ENCODE assay signal across 29 mouse cellular contexts in the genomic region with DNA sequence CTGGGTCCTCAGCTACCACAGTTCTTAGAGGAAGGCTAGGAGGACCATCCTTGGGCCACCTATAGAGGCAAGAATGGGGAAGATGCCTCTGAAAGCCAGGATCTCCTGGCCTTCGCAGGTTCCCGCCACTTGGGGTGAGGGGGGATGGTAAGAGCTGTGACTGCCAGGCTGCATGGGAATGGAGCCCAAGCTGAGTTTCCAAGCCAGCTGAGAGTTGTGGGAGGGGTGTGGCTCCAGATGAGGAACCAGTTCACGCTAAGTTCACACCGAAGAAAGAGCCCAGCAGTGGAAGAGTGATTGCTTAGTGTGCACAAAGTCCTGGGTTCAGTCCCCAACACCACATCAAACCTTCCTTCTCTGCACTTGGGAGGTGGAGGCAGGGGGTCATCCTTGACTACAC. TPM values are rescaled to one million over a fixed set of nuclear protein-coding genes. Genes with fewer than 3 reads are reported as not detected.
DNase-seq lines count a peak whose midpoint lies in the region; ATAC-seq and TF ChIP-seq lines count a peak whose summit lies in the region.
"Had no signal": no experiment of that assay in that cellular context is flagged by ENCODE, and none has a peak within 500 bp of the region (broad histone marks: within the 10 kb centered on the region; RNA-seq: fewer than 3 reads in every experiment).

No protein-coding gene starts in this region.

- no peak for TF ChIP-seq CTCF in E14TG2a.4 (conservative IDR thresholded peaks at IDR 0.05; ENCODE audit: low read length)

- H3K9ac ChIP-seq in heart, embryonic 13.5 days: no peak overlapping the region; the same call in 1 of the 2 replicates
- H3K9ac ChIP-seq: hindbrain, embryonic 15.5 days; liver, embryonic 14.5 days; midbrain, embryonic 12.5 days; neural tube, embryonic 12.5 days had no signal

- DNase-seq in heart, embryonic 10.5 days (ENCODE audit: low spot score): no peak
- peak; percentile 14 for DNase-seq in 3T3-L1 (ENCODE audit: low read depth, low spot score)
- peak; percentile 70 for DNase-seq in adipocyte (ENCODE audit: low spot score)
- no peak for DNase-seq in thymus, postnatal 25 days
- DNase-seq in embryonic facial prominence, embryonic 10.5 days (ENCODE audit: low spot score): no peak
- DNase-seq: adrenal gland, postnatal 36 days; cerebellum, adult 18-20 months; cerebellum, postnatal 14 days; gastrocnemius, postnatal 10 days; kidney, adult 18-20 months; kidney, postnatal 4 days; liver; lung, adult 2 months; right cerebral cortex, adult 18-20 months; spleen, adult 18-20 months; thymus, postnatal 14 days had no signal

- no peaks in the 10 kb centered on the region for H3K9me3 ChIP-seq in heart, embryonic 13.5 days
- H3K9me3 ChIP-seq in heart, embryonic 10.5 days: no peaks in the 10 kb centered on the region
- no peaks in the 10 kb centered on the region for H3K9me3 ChIP-seq in E14TG2a.4 (ENCODE audit: low read length)
- H3K9me3 ChIP-seq in embryonic facial prominence, embryonic 10.5 days: no peaks in the 10 kb centered on the region
- H3K9me3 ChIP-seq: forebrain, embryonic 13.5 days; heart, embryonic 15.5 days; hindbrain, embryonic 10.5 days; hindbrain, embryonic 15.5 days; midbrain, embryonic 12.5 days; neural tube, embryonic 12.5 days had no signal

- H3K4me2 ChIP-seq in heart, embryonic 13.5 days: peak overlapping the region; percentile 69
- H3K4me2 ChIP-seq: forebrain, embryonic 13.5 days; hindbrain, embryonic 15.5 days had no signal

- WGBS in heart, embryonic 13.5 days: 65% methylated on average over 4 of the region's 4 CpGs
- 71% methylated on average over 4 of the region's 4 CpGs for WGBS in heart, embryonic 10.5 days
- 80% methylated on average over 4 of the region's 4 CpGs for WGBS in embryonic facial prominence, embryonic 10.5 days

- H3K4me1 ChIP-seq in heart, embryonic 13.5 days: peaks cover 26% of the 10 kb centered on the region
- H3K4me1 ChIP-seq in heart, embryonic 10.5 days: peaks cover 31% of the 10 kb centered on the region
- H3K4me1 ChIP-seq in E14TG2a.4 (replicated peaks; ENCODE audit: low read depth, low read length): peaks cover 82% of the 10 kb centered on the region
- peaks cover 13% of the 10 kb centered on the region for H3K4me1 ChIP-seq in embryonic facial prominence, embryonic 10.5 days
- H3K4me1 ChIP-seq: forebrain, embryonic 13.5 days; hindbrain, embryonic 15.5 days had no signal

- H3K36me3 ChIP-seq in heart, embryonic 13.5 days: no peaks in the 10 kb centered on the region
- no peaks in the 10 kb centered on the region for H3K36me3 ChIP-seq in heart, embryonic 10.5 days
- no peaks in the 10 kb centered on the region for H3K36me3 ChIP-seq in E14TG2a.4 (ENCODE audit: insufficient read depth, low read length)
- no peaks in the 10 kb centered on the region for H3K36me3 ChIP-seq in embryonic facial prominence, embryonic 10.5 days (replicated peaks)
- H3K36me3 ChIP-seq: heart, embryonic 15.5 days; hindbrain, embryonic 10.5 days; hindbrain, embryonic 15.5 days; midbrain, embryonic 12.5 days; neural tube, embryonic 12.5 days had no signal

- H3K27ac ChIP-seq in heart, embryonic 13.5 days (replicated peaks): no peak overlapping the region
- H3K27ac ChIP-seq in heart, embryonic 10.5 days: no peak overlapping the region
- H3K27ac ChIP-seq in embryonic facial prominence, embryonic 10.5 days (replicated peaks): no peak overlapping the region
- H3K27ac ChIP-seq: forebrain, embryonic 13.5 days; hindbrain, embryonic 10.5 days; hindbrain, embryonic 15.5 days; kidney, postnatal 0 days; liver, embryonic 14.5 days; midbrain, embryonic 12.5 days; neural tube, embryonic 12.5 days had no signal

- H3K27me3 ChIP-seq in heart, embryonic 13.5 days (replicated peaks): no peaks in the 10 kb centered on the region
- peaks cover 9% of the 10 kb centered on the region; the same call in 1 of the 2 replicates for H3K27me3 ChIP-seq in heart, embryonic 10.5 days (ENCODE audit: insufficient read depth, poor library complexity, severe bottlenecking)
- H3K27me3 ChIP-seq in E14TG2a.4 (ENCODE audit: insufficient read depth, low read length): peaks cover 12% of the 10 kb centered on the region; the same call in 1 of the 2 replicates
- H3K27me3 ChIP-seq in embryonic facial prominence, embryonic 10.5 days (replicated peaks; ENCODE audit: low read depth, poor library complexity, severe bottlenecking): peaks cover 26% of the 10 kb centered on the region
- H3K27me3 ChIP-seq: heart, embryonic 15.5 days; hindbrain, embryonic 15.5 days had no signal

- no peak for ATAC-seq in heart, embryonic 13.5 days (ENCODE audit: extremely low read depth, insufficient number of reproducible peaks, low FRiP score, low TSS enrichment)
- ATAC-seq: activated CD4-positive, CD25-positive, alpha-beta regulatory T cell, adult 4 months; forebrain, embryonic 13.5 days; inflammation-experienced regulatory T-cells, adult 6 months had no signal

- H3K4me3 ChIP-seq in heart, embryonic 13.5 days: no peak overlapping the region
- H3K4me3 ChIP-seq in heart, embryonic 10.5 days: no peak overlapping the region
- H3K4me3 ChIP-seq in E14TG2a.4 (replicated peaks; ENCODE audit: low read length): peak overlapping the region; percentile 71
- no peak overlapping the region for H3K4me3 ChIP-seq in embryonic facial prominence, embryonic 10.5 days
- H3K4me3 ChIP-seq: forebrain, embryonic 13.5 days; hindbrain, embryonic 15.5 days; midbrain, embryonic 12.5 days; myocyte; neural tube, embryonic 12.5 days had no signal

RNA-seq across cellular contexts. Expression of a gene that starts 22.2 kb away (rescaled TPM):
- 5.7 and 6.8 TPM in 2 replicates for polyA plus RNA-seq in heart, embryonic 13.5 days (2015; fragmentation: Nextera tagmentation; extraction: Ambion mirVana)
- 7.5 and 8.0 TPM in 2 replicates for polyA plus RNA-seq in heart, embryonic 10.5 days (2016; fragmentation: Nextera tagmentation; extraction: Ambion mirVana)
- 3.1 and 4.8 TPM in 2 replicates for polyA plus RNA-seq in embryonic facial prominence, embryonic 10.5 days (2016; fragmentation: Nextera tagmentation; extraction: Ambion mirVana)

RNA-seq across cellular contexts. Expression of a gene that starts 24.8 kb away (rescaled TPM):
- polyA plus RNA-seq in heart, embryonic 13.5 days (2015; fragmentation: Nextera tagmentation; extraction: Ambion mirVana): 0.17 and 0.27 TPM in 2 replicates
- 0.28 and 0.48 TPM in 2 replicates for polyA plus RNA-seq in heart, embryonic 10.5 days (2016; fragmentation: Nextera tagmentation; extraction: Ambion mirVana)
- polyA plus RNA-seq in embryonic facial prominence, embryonic 10.5 days (2016; fragmentation: Nextera tagmentation; extraction: Ambion mirVana): 0.43 and 0.47 TPM in 2 replicates
- polyA plus RNA-seq: activated CD4-positive, CD25-positive, alpha-beta regulatory T cell, adult 4 months; inflammation-experienced regulatory T-cells, adult 6 months had no signal

RNA-seq across cellular contexts. Expression of a gene that starts 24.9 kb away (rescaled TPM):
- 21.4 and 23.8 TPM in 2 replicates for polyA plus RNA-seq in heart, embryonic 13.5 days (2015; fragmentation: Nextera tagmentation; extraction: Ambion mirVana)
- polyA plus RNA-seq in heart, embryonic 10.5 days (2016; fragmentation: Nextera tagmentation; extraction: Ambion mirVana): 26.5 and 26.8 TPM in 2 replicates
- 27.9 and 29.2 TPM in 2 replicates for polyA plus RNA-seq in embryonic facial prominence, embryonic 10.5 days (2016; fragmentation: Nextera tagmentation; extraction: Ambion mirVana)

Comparison
In these comparisons a context has a peak if more than half of its experiments do, and no peak if none do; other contexts are left out.
1. DNase-seq: peak in 3T3-L1 (single experiment) and adipocyte (single experiment); none in heart, embryonic 10.5 days (single experiment), thymus, postnatal 25 days (single experiment) and embryonic facial prominence, embryonic 10.5 days (single experiment).